Mouse (Mus musculus): ENCODE measurements at regions not wholly inside any gene's neighbourhood (a gene's known extent, or its start where the extent isn't known, plus 50 kb on each side); places are given as distances from the start of the nearest gene placed in this dataset.

DNA sequence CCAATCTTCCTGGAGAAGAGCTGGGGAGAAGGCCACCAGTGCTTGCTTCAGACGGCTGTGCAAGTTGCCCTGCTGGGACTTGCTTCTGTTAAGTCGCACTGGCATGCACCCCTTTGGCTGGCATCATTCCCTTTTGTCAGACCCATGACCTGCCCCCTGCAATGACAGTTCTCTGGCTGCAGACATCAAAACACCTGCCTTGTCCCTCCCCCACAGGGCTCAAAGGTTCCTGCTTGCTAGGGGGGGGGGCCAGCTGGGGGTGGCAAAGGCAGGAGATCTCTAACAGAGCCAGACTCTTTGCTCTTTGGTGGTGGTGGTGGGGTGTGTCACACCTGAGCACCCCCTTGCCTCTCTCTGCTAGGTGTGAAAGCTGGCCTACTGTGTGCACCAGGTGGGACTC, 154.5 kb downstream of the Trim29 start:
- TF ChIP-seq POLR2A (IDR thresholded peaks at IDR 0.05; ENCODE audit: borderline replicate concordance, insufficient read depth, low read length) (no peak), CTCF (IDR thresholded peaks at IDR 0.05; ENCODE audit: borderline replicate concordance, insufficient read depth, low read depth, low read length) (no peak)

Data from cerebellum, adult 2 months (tissue).